Mouse (Mus musculus): Measurements from ENCODE around the gene Med19.

DNA sequence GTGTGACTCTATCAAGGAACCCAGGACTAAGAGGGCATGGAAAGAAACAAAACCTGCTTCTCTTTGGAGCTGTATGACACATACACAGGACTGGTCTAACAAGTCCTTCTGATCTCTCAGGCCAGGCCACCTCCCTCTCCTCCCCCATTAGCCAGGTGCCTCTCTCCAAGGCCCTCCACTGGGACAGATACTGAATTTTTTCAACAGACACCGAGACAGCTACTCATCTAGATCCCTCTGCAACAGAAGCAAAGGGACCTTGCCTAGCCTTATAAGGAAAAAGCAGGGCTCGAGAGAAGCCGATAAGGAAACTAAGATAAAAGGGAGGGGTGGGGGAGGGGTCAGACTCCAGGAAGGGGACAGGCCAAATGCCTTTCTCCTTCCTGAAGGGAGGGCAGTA lies 45.2 kb upstream of the Med19 start:
- TF ChIP-seq CTCF (IDR thresholded peaks at IDR 0.05) (no peak), POLR2A (IDR thresholded peaks at IDR 0.05; ENCODE audit: insufficient read depth, low read depth, low read length) (no peak)
